Mouse (Mus musculus) ES-E14 (cell line): ENCODE results near the gene Insm1. TPM values are rescaled to one million over a fixed set of nuclear protein-coding genes. Genes with fewer than 3 reads are reported as not detected.

Source experiments
- DNase-seq: peaks from one replicate; pipeline ENCODE4 v3.0.0-alpha.2; 2013; ENCODE audit warnings: low read depth, low spot score
- H3K27ac ChIP-seq: 2 replicates; pipeline ENCODE4 v1.5.1; 2012; ENCODE audit warnings: low read depth, mild to moderate bottlenecking, low read length, moderate library complexity, mixed read lengths; ENCODE audit not compliant: poor library complexity, insufficient read depth, severe bottlenecking
- H3K36me3 ChIP-seq: 2 replicates; pipeline ENCODE4 v1.6.1; 2012; ENCODE audit warnings: mild to moderate bottlenecking, low read length, moderate library complexity, mixed read lengths; ENCODE audit not compliant: control insufficient read depth, poor library complexity, insufficient read depth, severe bottlenecking
- H3K4me1 ChIP-seq, 2 experiments: fragments of 150-350 bp in 1 of 2; sonication (generic) in 1 of 2; 2 replicates each; pipeline ENCODE4 v1.6.1; 2012; ENCODE audit warnings: low read length in 2 of 2, mild to moderate bottlenecking in 1 of 2, mixed read lengths in 1 of 2; ENCODE audit not compliant: control insufficient read depth in 2 of 2, insufficient read depth in 2 of 2, poor library complexity in 1 of 2
- H3K4me3 ChIP-seq, 2 experiments: fragments of 150-350 bp in 1 of 2; sonication (generic) in 1 of 2; 2 replicates each; pipeline ENCODE4 v1.5.1; 2012; ENCODE audit warnings: low read length in 2 of 2, low read depth in 1 of 2, mild to moderate bottlenecking in 1 of 2, mixed read lengths in 1 of 2; ENCODE audit not compliant: insufficient read depth in 1 of 2, poor library complexity in 1 of 2, severe bottlenecking in 1 of 2
- H3K9ac ChIP-seq: 2 replicates; pipeline ENCODE4 v1.6.1; 2012; ENCODE audit warnings: low read depth, mild to moderate bottlenecking, low read length, mixed read lengths; ENCODE audit not compliant: poor library complexity, insufficient read depth, severe bottlenecking
- H3K9me3 ChIP-seq: fragments of 150-350 bp; sonication (generic); 2 replicates; pipeline ENCODE4 v1.6.1; 2012; ENCODE audit warnings: low read depth, mild to moderate bottlenecking, low read length; ENCODE audit not compliant: control insufficient read depth, insufficient read depth
- CHD2 ChIP-seq: IDR thresholded peaks from 2 replicates; pipeline ENCODE4 v1.6.1; 2014; ENCODE audit warnings: mild to moderate bottlenecking, low read depth, low read length, inconsistent platforms
- HCFC1 ChIP-seq: IDR thresholded peaks from 2 replicates; pipeline ENCODE4 v1.6.1; 2012; ENCODE audit warnings: low read length, inconsistent platforms, borderline replicate concordance; ENCODE audit not compliant: insufficient read depth
- MAFK ChIP-seq: IDR thresholded peaks from 2 replicates; pipeline ENCODE4 v1.6.1; 2014; ENCODE audit warnings: mild to moderate bottlenecking, low read depth, low read length, inconsistent platforms; ENCODE audit not compliant: insufficient read depth
- ZC3H11A ChIP-seq: IDR thresholded peaks from 2 replicates; pipeline ENCODE4 v1.6.1; 2012; ENCODE audit warnings: low read depth, mild to moderate bottlenecking, inconsistent platforms, low read length, borderline replicate concordance
- ZNF384 ChIP-seq: IDR thresholded peaks from 2 replicates; pipeline ENCODE4 v1.6.1; 2012; ENCODE audit warnings: low read depth, low read length, inconsistent platforms
- in situ Hi-C, 2 experiments: fragments of 600-800 bp; cut with MboI; formaldehyde crosslinking; loops; one replicate each; pipeline ENCODE4 v1.15.1; 2025; ENCODE audit warnings: low sequenced_read_pairs in 2 of 2, inconsistent platforms in 1 of 2; ENCODE audit not compliant: unreplicated experiment in 2 of 2
- total RNA-seq: library from RNA; depleted of rRNA; stranded (reverse); fragments of 300-350 nt; gene quantifications from 2 replicates; pipeline ENCODE4 v1.2.3, GENCODE M21; 2012

The Insm1 gene
- total RNA-seq, 1 experiment = 1.4 TPM

DNA sequence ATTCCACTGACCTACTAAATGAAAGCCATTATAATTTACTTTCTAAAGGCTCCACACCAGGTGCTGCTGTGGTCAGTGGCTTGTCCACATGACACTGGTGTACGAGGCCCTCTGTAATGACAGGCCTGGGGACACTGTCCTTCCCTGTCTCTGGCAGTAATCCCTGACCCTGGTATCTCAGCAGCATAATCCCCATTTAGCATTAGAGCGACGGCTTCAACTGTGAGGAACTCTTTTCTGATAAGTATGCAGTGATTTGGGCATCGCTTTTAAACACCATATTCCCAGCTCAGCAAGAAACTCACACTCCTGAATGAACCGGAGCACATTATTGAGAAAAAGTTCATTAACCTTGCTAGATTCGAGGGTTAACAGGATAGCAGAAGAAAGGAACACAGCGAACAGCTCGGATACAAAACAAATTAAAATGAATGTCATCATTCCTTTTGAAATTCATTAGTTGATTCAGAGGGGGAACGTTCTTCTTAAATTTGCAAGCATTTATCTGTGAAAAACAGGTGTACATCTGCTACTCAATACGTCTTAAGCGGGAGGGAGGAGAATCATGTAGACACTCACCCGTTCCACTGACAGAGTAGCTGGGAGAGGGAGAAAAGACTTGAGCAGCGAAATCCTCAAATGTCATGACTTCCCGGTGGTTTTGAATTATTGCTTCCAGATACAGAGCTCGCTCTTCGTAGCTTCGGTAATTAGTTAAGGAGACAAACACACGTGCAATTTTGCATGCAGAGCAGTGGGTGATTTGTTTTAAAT is 38.3 kb downstream of the Insm1 start:
- H3K9me3 ChIP-seq = no peaks in the 10 kb centered on the region
- no peak overlapping the region for H3K27ac ChIP-seq
- TF ChIP-seq MAFK (no peak), ZNF384 (no peak), HCFC1 (no peak), CHD2 (no peak), ZC3H11A (no peak)
- in situ Hi-C loops = no loop called here
- H3K4me3 ChIP-seq = no peak overlapping the region
- peaks cover 0 to 6% of the 10 kb centered on the region in 2 experiments; a peak in 2 of 4 replicates for H3K4me1 ChIP-seq
- no peak for DNase-seq
- H3K9ac ChIP-seq = no peak overlapping the region
- no peaks in the 10 kb centered on the region for H3K36me3 ChIP-seq

DNA sequence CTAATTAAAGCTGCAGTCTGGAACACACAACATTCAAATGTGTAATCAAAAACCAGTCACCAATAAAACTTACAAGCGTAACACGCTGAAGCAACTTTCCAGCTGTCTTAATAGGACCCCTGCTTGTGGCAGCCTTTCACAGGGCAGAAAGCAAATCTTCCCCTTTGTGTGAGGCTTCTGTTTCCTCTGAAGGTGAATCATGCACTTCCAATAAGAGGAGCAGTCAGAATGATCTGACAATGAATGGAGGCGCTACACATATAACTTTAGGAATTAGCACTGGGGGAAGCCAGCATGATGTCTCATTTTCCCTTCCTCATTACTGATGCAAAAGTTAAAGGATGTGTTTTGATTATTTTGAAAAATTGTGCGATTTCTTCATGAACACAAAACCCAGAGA is 39.4 kb downstream of the Insm1 start:
- TF ChIP-seq HCFC1 (no peak), MAFK (no peak), ZC3H11A (no peak), ZNF384 (no peak), CHD2 (no peak)
- peaks cover 0 to 6% of the 10 kb centered on the region in 2 experiments; a peak in 2 of 4 replicates for H3K4me1 ChIP-seq

DNA sequence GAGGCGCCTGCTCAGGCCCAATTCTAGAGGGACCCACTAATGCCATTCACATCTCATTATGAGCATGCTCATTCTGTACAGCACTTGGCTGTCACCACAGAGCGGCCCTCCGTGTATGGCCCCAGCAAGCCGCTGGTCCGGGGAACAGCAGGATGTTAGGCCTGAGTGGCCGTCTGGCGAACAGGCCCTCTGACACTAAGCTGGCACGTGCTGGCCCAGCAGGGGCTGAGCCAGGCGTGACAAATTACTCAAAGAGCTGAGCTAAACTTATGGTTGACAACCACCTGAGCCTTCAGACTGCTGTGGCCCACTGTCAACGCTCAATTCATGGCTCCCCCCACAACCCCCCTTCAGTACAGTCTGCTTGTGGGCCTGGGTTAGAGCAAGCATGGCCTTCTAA is 40.5 kb downstream of the Insm1 start:
- no peak overlapping the region for H3K27ac ChIP-seq
- DNase-seq = no peak
- H3K9me3 ChIP-seq = no peaks in the 10 kb centered on the region
- peaks cover 0 to 4% of the 10 kb centered on the region in 2 experiments; a peak in 2 of 4 replicates for H3K4me1 ChIP-seq
- H3K36me3 ChIP-seq = no peaks in the 10 kb centered on the region
- no peak overlapping the region for H3K9ac ChIP-seq
- TF ChIP-seq MAFK = no peak
- no peak for TF ChIP-seq ZNF384
- TF ChIP-seq CHD2 = no peak
- TF ChIP-seq HCFC1 = no peak
- TF ChIP-seq ZC3H11A = no peak
- in situ Hi-C loops = no loop called here
- no peak overlapping the region for H3K4me3 ChIP-seq

More for the DNA sequence above, 39.4 kb downstream of the Insm1 start:
- H3K27ac ChIP-seq = no peak overlapping the region
- no peaks in the 10 kb centered on the region for H3K9me3 ChIP-seq
- DNase-seq = no peak
- in situ Hi-C loops = no loop called here
- H3K9ac ChIP-seq = no peak overlapping the region
- H3K36me3 ChIP-seq = no peaks in the 10 kb centered on the region
- H3K4me3 ChIP-seq = no peak overlapping the region

DNA sequence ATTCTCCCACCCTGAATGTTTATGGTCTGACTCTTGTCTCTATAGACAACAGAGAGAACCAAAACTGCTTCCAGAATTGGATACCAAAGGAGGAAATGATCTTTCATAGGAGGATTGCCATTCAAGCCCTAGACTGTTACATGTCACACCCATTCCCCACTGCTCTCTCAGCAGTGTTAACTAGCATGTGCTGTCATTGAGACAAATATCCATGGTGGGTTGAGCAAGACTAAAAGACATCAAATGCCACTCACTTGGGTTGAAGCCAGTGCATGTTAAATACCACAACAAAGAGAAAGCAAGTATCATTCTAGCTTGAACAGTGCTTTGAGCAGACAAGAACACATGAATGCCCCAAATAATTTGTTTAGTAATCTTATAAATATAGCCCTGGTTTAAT is 41.2 kb downstream of the Insm1 start:
- in situ Hi-C loops = no loop called here
- DNase-seq = no peak

More for the DNA sequence above, 41.2 kb downstream of the Insm1 start:
- Histone ChIP-seq H3K9me3 (no peaks in the 10 kb centered on the region), H3K4me3 (no peak overlapping the region), H3K27ac (no peak overlapping the region), H3K36me3 (no peaks in the 10 kb centered on the region), H3K4me1 (0 out of 4 replicates have a peak, but pooled peaks cover 0 to 2% of the 10 kb centered on the region in 2 experiments), H3K9ac (no peak overlapping the region)
- TF ChIP-seq MAFK (no peak), ZC3H11A (no peak), CHD2 (no peak), ZNF384 (no peak), HCFC1 (no peak)
